Mouse (Mus musculus): ENCODE data around the gene Fam243. TPM values are rescaled to one million over a fixed set of nuclear protein-coding genes. Genes with fewer than 3 reads are reported as not detected.

Fam243 gene
- total RNA-seq (2021): 1 to 10 TPM in 1 of 2 experiments, under 1 TPM in 1; 0.87 to 1.1 TPM
- long read RNA-seq, experiment 1: 0 reads
- long read RNA-seq, experiment 2: 0 reads

DNA sequence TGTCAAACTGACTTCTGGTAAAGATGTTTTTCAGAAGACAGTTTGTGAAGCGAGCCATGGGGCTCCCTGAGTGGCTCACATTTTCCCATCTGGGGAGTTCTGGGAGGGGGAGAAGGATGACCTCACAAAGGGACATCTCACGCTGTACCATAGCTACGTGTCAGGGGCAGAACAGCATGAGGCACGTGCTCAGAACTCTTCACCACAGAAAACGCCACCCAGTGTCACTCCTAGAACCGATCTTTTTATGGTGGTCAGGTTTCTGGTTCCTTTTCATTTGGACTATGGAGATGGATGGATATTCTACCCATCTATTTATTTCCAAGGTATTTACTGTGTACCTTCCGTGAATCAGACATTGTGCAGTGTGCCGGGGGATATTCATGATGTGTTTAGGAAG is at the start of gene Fam243:
Gene Fam243, minus strand, starts transcription at position 101 of the 400 bp plus-strand sequence.
- no peak for DNase-seq

DNA sequence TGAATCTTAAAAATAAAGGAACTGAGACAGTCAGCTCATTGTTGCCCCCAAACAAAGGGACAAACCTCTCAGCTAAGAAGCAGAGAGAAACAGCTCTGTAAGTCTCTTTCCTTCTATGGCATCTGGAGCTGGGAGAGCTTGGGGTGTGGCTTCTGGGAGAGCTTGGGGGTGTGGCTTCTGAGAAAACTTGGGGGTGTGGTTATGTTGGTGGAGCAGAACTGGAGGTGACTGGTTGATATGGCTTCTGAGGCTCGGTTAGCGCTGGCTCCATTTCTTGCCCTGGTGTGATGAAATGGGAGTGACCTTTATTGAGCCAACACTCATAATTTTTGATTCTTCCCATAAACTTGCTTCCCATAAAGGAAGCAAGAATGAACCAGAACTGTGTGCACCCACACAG is 48.0 kb upstream of the Fam243 start:
- peak in 1 of 2 experiments; percentile 14 for DNase-seq

DNA sequence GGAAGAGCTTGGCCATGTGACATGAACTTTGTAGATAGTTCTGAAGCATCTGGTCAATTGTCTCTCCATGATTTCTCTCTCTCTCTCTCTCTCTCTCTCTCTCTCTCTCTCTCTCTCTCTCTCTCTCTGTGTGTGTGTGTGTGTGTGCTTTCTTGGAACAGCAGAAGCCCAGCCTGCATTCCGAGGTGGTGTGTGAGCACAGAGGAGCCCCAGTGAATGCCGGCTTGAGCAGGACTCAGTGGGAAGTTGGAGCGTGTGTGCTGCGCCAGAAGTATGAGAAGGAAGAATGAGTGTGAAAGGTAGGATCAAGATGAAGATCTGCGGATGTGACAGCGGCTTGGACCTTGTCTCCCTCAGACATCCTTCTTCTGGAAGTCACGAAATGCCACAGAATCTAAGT is 44.2 kb upstream of the Fam243 start:
- no peak for DNase-seq

DNA sequence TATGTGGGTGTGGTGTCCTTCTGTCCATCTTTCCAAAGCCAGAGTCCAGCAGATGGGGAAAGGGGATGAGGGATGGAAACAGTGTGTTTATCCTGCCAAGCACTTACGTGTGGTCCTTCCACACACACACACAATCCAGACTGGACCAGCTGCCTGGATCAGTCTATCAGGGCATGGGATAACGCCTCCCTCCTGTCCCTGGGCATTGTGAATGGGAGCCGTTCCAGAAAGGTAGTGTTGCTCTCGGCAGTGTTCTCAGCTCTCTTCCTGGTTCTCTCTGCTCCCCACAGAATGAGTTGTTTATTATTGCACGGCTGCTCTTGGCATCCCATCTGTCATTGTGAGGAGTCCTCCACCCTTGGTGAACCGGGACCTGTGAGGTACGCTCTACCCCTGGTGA is 39.5 kb upstream of the Fam243 start:
- DNase-seq: no peak

DNA sequence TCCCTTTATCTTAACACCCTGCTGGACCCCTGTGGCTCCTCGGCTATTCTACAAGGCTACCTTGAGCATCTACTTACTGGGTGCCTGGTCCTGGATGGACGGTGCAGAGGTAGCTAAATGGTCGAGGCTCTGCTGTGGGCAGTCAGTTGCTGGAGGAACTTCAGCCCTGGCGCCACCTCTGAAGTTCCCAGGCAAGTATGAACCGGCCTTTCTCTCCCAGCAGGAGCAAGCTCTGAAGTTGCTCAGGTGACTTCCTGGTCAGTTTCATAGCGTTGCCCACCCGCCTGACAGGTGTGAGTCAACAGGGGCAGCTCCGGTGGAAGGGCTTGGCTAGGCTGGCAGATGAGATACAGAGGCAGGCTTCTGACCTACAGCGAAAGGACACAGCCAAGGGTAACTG is 38.0 kb upstream of the Fam243 start, which contains the start of gene Kcne1:
Gene Kcne1, minus strand, starts transcription at position 240 of the 400 bp plus-strand sequence.
- no peak for DNase-seq

DNA sequence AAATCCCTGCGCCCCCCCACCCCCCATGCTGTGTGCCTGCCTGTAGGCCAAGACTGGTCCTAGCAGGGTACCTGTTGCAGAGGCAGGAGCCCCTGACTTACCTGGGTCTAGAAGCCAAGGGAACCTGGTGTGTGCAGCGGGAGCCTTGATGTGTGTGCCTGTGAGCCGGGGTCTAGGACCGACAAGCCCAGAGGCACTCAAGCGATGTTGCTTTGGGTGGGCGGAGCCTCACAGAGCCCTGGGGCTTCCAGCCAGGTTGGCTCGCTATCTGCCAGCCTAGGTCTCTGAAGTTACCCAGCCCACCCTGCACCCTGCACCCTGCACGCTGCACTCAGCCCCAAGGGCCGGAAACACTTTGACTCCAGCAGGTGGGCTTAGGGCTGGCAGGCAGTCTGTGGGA is 37.5 kb upstream of the Fam243 start:
- no peak for DNase-seq

DNA sequence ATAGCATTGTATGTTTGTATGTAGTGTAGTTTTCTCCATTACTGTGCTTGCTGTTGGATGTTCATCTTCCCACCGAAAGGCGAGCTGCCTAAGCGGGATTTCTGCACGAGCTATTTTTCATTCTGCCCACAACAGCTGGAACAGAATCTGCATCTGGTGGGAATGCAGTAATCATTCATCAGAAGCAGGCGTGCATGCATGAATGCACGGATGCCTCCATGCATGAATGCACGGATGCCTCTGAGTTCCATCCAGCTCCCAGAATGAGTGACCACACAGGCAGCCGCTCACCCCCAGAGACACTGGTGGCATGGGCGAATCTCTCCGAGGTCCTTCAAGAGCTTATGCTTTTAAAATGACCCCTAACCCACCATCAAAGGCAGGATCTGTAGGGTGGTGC is 36.3 kb upstream of the Fam243 start:
- DNase-seq: no peak

DNA sequence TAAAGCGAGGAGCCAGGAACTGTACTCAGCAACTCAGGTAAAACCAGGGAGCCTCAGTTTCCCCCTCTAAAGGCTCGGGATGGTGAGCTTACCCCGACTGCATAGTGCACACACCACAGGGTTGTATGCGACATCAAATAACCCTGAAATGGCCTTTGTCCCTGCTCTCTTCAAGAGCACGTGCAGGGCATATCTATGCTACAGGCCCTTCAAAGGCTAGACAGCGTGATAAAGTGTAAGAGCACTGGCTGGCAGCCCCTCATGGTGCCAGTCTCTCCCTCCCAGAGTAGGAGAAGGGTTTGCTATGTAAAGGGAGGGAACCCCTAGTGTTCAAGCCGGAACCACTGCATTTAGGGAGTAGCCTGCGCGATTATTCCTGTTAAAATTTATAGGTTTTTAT is 35.8 kb upstream of the Fam243 start:
- no peak for DNase-seq

DNA sequence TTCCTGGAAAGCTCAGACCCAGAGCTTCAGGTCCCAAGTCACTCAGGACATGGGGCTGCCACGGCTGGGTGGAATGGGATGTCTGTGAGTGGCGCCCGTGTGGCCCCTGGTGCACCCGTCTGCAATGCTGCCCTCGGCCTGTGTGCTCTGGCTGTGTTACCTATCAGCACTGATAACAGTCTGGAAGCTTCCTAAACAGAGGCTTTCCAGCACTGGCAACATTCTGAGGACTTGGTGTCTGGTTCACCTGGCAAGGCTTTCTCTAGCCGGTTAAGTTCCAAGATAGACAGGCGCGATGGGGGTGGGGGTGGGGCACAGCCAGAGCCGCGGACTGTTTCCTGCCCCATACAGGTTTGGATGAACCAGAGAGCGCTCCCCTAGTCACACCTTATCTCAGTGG is 34.7 kb upstream of the Fam243 start:
- DNase-seq: peak; percentile 26 to 44

DNA sequence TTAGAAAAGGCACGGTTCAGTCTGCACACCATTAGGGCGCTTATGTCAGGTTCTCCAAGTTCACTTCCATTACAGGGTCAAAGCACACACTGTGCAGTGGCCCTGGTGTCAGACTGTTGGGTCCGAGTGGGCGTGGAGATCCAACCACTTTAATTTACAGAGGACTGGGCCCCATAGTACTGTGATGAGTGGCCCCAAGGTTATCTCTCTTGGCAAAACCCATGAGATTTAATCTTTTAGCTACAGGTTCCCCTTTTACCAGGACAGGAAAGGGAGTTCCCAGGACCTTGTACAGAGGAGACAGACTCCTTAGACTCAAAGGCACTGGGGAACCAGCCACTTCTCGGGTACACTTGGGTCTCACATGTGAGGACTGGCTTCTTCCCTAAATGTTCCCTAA is 34.1 kb upstream of the Fam243 start:
- no peak for DNase-seq

DNA sequence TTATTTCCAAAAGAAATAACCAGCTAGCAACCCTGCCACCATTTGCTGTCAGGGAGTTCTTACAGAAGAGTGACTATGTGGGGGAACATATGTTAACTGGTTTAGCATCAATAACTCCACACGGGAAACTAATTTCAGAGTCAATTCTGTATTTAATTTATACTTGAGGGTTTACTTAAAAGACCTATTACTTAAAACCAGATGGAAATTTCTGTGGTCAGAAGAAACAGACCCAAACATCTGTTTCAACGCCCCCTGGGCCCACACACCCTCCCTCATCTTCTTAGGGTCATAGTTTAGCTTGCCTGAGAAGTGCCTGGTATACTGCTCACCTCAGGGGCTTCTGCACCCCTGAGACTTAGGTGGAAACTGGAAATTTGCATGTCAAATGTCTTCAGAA is 32.7 kb upstream of the Fam243 start:
- no peak for DNase-seq

DNA sequence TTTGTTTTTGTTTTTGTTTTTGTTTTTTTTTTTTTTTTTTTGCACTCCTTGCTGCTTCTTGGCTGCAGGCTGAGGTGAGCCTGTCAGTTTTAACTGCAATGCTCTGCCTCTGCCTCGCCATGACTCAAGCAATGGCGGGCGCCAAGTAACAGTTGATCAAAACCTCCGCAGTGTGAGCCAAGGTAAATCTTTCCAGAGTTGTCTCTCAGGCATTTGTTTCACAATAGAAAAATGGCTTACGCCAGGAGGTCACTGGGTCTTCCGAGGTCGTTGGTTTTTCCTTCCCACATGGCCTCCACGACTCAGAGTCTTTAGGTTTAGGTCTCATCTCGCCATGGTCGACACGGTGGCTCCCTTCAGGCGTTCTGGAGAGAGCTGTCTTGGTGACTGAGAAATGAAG is 32.1 kb upstream of the Fam243 start:
- no peak for DNase-seq

DNA sequence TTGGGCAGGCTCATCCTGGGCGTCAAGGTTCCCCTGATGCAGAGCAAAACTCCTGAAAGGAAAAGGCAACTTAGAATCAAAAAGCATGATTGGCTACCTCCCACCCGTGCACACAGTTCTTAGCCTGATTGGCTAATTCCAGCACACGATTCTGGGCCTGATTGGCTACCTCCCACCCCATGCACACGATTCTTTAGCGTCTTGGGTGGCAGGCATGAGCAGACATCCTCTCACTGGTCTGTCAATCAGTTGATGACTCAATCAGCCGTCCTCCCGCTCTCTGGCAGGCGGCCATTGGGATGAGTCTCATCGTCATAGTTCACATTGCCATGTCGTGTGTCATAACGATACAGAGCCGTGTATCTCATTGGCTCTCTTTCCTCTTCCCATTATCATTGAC is 27.7 kb upstream of the Fam243 start:
- no peak for DNase-seq

DNA sequence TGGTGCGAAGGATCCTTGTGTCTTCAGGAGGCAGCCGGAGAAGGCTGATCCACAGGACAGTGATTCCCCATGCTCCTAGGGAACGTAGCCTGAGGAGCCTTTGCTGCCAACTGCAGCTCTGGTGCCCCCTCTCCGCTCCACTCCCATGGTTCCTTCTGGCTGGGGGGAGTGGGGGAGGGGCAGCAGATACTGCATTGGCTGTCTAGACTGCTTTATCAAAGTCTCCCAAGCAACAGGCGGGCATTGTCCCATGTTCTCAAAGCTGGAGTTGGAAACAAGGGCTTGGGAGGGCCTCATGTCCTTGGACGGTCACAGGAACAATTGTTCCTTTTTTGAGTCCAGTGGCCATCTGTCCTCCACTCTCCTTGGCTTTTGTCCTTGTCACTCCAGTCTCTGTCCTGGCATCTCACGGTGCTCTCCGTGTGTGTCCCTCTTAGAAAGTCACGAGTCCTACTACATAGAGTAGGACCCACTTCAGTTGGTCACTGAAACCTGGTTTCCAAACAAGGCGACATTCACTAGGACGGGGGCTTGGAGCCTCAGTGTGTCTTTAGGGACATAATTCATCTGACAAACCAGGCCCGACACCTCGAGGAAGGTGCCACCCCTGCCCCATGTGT is 25.2 kb upstream of the Fam243 start:
- DNase-seq: peak; percentile 82 to 86

DNA sequence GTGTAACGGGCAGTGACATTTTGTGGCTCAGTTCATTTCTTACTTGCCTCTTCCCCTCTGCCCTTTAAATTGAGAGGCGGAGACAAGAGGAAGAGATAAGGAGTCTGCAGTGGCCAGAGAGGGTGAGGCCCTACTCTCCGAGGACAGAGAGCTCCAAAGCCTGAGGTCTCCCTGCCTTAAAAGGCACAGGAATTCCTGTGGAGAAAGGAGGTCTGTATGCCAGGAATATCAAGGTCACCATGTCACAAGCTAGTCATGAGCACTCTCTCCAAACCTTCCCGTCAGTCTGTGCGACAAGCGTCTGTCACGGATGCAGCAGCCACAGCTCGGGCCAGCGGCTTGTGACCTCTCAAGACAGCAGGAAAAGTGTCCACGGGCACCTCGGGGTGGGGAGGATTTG is 23.9 kb upstream of the Fam243 start:
- peak; percentile 82 to 87 for DNase-seq

DNA sequence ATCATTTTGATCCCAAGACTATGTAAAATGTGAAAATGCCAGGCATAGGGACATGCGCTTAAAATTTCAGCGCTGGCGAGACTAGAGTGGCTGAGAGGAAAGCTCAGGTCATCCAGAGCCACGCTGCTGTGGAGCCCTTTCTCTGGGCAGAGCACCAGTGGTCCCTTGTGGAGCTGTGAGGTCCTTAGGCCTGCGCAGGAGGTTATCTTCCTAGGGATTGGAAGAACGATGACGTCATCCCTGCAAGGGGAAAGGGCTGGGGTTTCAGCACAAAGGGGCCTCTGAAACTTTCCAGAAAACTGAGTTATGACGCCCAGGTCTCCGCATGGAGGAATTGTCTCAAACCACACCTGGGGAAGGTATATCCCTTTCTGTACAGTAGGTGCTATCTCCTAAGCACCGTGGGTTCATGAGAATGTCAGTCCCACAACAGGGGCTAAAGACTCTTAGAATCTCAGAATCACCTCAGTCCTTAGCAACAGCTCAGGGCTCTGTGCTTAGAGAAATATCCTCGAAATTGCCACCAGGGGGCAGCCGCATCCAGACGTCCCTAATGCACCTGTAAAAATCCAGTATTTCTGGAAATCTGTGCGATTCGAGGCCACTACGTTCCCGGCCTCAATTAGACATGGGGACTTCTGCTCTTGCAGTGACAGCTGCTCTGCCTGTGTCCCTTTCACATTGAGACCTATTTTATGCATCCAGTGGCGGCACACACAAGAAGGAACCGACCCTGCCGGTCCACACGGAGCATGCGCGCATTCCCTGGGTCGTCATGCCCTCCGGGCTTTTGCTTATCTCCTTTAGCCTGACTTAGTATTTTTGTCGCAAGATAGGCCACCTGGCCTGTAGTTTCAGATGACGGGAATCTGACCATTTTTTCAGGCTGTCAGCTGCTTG is 19.6 kb upstream of the Fam243 start:
- peak; percentile 56 to 81 for DNase-seq

DNA sequence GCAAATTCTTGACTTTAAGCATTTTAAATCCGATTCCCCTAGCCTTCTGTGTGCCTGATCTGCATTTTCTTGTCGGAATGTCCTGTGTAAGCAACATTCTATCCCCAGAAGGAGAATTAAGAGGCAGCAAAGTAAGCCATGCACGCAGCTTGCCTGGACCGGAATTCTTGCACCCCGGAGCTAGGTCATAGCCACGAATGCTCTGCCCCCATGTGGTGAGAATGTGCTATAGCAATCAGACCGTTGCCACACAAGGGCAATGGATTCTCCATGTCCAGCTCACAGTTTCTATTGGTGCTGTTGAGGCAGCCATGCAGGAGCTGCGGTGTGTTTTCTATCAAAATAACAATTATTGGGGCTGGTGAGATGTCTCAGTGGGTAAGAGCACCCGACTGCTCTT is 15.0 kb upstream of the Fam243 start:
- DNase-seq: peak; percentile 65 to 82

DNA sequence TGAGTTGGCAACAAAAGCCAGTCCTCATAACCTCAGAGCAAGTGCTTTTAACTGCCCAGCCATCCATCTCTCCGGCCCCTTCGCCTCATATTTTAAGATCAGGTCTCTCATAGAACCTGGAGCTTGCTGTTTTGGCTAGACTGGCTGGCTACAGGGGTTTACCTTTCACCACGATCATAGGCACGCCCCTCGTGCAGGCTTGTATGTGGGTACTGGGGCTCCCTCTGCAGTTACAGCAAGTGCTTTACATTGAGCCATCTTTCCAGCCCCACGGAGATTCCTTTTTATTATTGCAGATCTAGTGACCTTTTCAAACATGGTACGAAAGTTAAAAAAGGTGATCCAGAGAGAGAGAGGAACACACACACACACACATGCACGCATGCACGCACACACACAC is 13.4 kb upstream of the Fam243 start:
- DNase-seq: no peak

DNA sequence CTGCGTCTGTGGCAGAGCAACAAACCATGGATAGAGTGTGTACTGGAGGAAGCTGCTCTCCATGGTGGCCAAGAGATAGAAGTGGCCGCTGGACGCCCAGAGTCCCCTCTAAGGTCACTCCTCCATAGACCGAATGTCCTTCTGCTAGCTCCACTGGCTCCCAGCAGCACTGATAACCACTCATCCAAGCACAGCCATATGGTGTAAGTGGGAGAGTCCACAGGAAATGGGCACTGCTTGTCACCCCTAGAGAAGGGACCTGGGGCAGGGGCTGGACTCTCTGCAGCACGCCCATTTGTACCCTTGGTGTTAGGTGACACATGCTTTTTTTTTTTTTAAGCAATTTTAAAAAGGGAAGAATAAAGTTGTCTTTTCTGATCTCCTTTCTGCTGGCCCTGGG is 9.7 kb upstream of the Fam243 start:
- no peak for DNase-seq

DNA sequence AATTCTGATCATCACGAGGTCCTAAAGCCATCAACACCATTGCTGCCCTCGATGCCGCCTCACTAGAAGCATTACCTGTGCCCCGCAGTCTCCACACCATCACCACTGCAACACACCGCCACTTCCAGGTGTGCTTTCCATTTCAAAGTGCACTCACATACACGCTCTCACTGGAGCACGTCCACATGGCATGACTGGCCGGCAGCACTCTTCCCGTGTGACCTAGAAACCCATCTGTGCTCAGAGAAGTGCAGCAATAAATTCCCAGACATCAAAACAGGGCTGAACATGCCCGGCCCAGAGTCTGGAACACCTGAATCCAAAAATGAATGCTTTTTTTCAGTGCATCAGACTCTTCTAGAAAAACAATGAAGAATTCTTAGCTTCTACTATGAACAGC is 6.7 kb upstream of the Fam243 start:
- no peak for DNase-seq

DNA sequence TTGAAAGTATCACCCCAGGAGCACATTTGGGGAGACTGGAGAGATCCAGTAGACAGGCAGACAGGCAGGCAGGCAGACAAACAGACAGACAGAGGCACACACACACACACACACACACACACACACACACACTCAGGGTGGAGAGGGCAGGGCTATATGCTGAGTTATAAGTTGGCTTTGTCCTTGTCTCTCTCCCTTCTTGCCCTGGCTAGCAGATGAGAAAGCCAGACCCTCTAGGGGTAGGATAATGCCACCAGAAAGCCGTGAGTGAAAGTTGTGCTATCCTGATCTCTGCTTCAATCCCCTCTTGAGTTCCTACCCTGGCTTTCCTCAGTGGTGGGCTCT is 3.8 kb upstream of the Fam243 start:
- DNase-seq: no peak

DNA sequence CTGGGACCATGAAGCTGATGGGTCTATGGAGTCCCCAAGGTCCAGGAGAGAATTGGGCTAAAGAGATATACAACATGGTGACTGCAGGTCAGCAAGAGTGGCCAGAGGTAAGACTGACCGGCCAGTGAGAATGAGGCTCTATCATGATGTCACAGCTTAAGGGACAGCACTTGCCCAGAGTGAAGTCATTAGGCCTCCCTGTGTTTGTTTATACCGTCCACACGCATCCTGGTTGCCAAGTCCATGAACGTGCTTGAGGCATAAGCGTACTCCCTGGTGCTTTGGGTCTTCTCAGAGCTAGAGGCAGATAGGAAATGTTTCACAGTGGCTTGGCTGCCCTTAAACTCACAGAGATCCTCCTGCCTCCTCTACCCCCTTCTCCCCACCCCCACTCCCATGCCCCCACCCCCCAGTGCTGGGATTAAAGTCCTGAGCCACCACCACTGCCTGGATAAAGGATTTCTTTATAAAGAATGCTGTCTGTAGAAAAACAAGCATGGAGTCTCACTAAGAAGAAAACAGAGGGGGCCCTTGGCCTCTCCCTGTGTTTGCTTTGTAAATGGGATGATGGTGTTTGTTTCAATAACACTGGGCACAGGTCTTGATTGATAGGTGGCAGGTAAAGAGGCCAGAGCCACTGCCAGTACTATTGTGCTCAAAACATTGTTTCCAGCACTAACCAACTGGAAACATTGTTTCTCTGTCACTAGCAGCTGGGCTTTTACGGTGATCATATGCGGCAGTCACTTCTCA is 3.2 kb upstream of the Fam243 start:
- DNase-seq: no peak

DNA sequence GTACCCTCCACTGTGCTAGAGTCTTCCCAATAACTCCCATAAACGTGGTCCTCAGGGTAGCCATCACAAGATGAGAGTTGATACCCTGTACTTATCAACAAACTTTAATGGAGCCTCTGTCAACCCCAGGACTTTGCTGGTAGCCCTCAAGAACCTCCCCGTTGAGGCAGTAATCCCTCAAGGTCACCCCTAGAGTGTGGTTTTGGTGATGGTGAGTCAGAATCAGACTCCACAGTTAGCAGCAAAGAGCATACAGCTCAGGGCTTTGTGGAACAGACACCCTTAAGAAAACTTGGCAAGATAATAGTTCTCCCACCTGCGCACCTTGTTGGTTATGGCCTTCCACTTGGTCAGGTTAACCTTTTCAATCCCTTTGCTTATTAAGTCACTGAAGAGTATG is 880 bp downstream of the Fam243 start:
- DNase-seq: no peak
